Mouse (Mus musculus) cerebellum, postnatal 10 days (tissue): ENCODE results near the gene Slc36a4.

Experiments
- DNase-seq, 2 experiments: peaks; one replicate each; pipeline ENCODE4 v3.0.0; 2021; ENCODE audit warnings: mixed read lengths in 2 of 2

Gene Slc36a4

GRCm38 (mm10) chr9:15727168-15727567, 17.6 kb downstream of the Slc36a4 start:
- no peak for DNase-seq

- no peak for DNase-seq
Observed at GRCm38 (mm10) chr9:15731758-15732748, 22.5 kb downstream of the Slc36a4 start.

GRCm38 (mm10) chr9:15734056-15734866, 24.7 kb downstream of the Slc36a4 start:
- no peak for DNase-seq

GRCm38 (mm10) chr9:15734867-15735131, 25.3 kb downstream of the Slc36a4 start:
- no peak for DNase-seq

- DNase-seq: no peak
Observed at GRCm38 (mm10) chr9:15737522-15737921, 28.0 kb downstream of the Slc36a4 start.

DNA sequence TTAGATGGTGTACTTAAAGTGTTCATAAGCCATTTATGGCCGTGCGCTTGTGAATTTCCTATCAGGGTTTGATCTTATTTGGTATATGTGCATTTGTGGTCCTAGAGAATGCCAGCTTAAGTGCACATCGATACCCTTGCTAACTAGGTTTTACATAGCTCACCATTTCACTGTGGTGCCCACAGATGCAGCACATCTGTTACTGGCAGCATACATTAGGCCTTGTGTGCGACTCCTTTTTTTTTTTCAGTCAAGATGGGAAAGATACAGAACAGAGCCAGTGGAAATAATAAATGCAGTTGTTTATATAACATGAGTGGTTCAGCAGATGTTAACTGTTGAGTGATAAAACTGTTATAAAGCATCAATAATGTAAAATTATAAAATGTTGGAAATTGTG, 31.9 kb downstream of the Slc36a4 start:
- no peak for DNase-seq

GRCm38 (mm10) chr9:15741931-15742330, 32.4 kb downstream of the Slc36a4 start:
- no peak for DNase-seq

DNA sequence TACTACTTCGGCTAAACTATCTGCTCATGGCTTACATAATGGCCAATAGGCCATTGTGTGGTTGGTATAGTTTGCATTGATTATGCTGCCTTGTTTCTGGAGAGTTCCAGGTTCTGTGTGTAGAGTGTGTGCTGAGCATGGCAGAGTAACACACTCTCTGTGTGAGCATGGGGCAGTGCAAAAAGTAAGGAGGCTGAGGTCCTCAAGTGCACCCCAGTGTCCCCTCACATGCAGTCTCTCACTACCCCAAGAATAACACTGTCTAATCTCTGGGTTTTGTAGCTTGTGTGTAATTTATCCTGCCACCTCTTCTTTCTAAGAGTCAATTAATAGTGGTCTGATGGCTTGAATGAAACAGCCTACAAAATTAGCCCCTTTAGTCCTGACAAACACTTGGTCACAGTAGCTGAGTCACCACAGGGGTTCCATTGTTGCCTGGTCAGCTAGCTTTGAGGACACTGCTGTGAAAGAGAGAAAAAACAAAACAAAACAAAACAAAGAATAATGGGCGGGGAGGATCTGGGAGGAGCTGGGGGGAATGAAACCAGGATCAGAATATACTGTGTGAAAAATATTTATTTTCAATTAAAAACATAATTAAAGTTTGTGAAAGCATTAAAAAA, 36.6 kb downstream of the Slc36a4 start:
- DNase-seq: no peak

- DNase-seq: no peak
Observed at GRCm38 (mm10) chr9:15746636-15747035, 37.1 kb downstream of the Slc36a4 start.

DNA sequence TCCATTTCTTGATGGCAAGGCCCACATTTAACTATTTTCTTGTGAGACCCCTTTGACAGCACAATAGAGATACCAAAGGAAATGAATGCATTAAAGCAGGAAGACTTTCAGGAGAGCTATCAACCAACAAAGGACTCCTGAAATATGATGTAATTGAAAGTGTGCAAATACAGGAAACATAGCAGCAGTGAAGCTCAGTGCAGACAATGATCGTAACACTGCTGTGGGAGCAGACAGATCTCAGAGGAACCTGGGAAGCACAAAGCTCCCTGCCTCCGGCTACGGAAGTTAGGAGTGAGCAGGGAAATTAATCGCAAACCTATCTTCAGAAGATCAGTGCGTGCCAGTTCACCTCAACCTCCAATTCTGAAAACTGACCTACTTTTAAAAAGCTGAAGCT, 38.8 kb downstream of the Slc36a4 start:
- no peak for DNase-seq

DNA sequence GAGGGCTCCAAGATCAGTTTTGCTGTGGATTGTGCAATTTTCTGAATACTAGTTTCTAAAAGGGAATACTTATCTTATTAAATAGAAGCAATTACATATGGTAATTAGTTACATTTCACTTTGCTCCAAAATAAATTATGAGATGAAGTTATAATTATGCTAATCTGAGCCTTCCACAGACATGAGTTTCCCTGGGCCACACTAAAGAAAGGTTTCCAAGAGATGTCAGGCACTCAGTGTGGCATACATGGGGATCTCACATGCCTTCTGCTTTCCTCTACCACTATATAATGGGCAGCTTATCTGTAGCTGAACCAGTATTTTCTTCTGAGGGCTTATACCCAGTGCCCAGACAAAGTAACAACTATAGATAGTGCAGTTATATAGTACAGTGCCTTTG, 49.8 kb downstream of the Slc36a4 start:
- DNase-seq: no peak

GRCm38 (mm10) chr9:15766379-15766778, 56.8 kb downstream of the Slc36a4 start:
- DNase-seq: no peak

DNA sequence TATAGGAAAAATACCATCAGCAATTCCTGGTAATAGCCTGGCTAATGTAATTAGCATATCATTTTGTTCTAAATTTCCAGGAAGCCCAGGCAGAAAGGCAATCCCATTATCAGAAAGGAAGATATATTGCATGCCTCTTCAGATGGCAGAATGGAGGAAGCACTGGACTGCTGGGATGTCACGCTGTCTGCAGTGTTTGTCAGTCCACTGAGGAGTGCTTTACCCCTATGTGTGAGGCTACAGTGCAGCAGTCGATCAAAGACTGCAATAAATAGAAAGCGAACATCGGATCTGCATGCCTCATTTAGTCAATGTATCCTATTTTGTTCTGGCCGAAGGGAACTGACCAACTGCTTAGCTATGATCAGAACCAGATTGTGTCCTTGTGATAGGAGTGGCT, 57.3 kb downstream of the Slc36a4 start:
- no peak for DNase-seq

DNA sequence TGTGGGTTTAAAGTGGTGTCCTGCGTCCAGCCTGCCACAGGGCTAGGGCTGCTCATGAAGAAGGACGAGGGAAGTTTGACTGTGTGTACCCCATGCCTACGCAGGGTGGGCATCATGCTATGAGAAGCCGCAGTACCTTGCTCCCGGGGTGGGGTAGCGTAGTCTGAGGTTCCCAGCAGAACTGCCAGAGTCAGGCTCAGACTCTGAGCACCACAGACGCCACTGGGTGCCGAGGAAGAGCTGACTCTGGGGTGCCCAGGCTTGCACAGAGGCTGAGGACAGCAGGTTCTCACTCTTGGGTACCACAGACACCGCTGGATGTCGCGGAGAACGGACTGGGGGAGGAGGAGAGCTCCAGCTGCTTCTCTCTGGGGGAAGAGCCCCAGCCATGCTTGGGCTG, 63.2 kb downstream of the Slc36a4 start:
- no peak for DNase-seq

DNA sequence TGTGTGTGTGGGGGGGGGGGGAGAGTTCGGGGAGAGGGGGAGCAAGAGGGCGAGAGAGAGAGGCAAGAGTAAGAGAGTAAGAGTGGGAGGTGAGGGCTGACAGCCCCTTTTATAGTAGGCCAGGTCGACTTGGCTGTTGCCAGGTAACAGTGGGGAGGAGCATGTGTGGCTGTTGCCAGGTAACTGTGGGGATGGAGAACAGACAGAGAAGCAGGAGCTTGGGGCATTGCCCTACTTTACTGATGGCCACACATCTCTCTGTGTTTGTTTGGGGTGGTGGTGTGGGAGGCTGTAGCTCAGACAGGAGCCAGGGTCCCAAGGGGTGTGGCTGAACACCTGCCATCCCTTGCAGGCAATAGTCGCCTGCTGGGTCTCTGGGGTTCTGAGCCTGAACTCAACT, 63.9 kb downstream of the Slc36a4 start:
- DNase-seq: peak; percentile 2 to 10

DNA sequence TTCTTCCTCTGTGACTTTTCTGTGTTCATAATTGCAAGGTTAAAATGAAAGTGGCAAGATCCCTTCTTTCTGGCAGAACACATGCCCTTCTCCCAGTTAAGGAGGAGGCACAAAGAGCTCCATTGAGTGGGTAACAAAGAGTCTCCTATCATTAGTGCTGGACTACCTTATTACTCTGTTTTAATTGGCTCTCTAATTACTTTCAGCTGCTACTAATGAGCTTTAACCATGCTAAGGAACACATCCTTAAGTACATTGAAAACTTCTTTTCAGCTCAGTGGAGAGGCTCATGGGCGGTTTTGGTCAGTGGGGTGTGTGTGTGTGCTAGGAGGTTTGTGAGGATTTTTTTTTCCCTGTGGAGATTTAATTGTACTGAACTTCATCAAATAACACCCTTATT, 65.4 kb downstream of the Slc36a4 start:
- no peak for DNase-seq

DNA sequence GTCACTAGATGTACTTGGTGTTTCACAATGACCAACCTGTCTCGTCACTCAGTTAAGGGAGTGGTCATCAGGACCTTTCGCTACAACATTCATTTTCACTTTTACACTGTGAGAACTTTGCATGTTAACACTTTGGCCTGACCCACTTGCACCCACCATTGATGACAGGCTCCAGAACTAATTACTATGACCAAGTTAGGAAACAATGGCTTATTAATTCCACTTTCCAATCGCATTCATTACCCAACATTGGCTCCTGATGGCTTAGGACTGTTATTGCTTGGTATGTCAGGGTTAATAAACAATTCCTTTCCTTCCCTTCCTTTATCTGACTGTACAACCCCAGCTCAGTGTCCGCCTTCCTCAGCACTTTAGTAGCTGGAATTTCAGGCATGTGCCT, 72.4 kb downstream of the Slc36a4 start:
- no peak for DNase-seq

DNA sequence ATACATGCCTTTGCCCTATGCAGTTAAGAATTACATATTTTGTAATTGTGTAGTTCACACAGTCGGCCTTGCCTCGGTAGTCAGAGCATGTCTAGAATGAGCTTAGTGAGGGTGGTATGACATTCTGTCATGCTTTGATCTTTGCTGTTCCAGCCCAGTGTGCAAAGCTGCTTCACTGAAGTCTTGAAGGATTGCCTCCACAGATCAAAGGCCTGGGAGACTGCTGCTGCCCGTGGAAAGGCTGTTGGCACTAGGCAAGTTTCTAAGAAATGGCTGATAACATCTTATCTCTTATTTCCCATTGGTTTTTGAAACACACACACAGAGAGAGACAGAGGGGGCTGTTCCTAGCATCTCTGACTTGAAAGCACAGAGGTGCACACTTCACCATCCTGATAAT, 76.7 kb downstream of the Slc36a4 start:
- DNase-seq: no peak

DNA sequence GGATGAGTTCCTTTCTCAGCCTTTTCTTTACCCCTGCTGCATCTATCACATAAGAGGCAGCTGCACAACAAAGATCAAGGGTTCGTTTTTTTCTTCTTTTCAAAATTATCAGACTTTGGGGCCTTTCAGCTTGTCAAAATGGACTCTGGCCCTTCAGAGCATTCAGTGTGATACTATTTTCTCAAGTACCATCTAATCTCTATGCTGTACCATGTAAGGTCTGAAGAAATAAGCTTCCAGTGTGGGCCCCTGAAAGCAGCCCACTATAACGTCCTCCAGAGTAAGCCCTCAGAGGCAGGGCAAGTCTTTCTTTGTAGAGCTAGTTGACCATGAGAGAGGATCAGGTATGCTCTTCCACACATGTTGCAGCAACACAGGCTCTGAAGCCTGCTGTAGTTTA, 77.1 kb downstream of the Slc36a4 start:
- DNase-seq: no peak

DNA sequence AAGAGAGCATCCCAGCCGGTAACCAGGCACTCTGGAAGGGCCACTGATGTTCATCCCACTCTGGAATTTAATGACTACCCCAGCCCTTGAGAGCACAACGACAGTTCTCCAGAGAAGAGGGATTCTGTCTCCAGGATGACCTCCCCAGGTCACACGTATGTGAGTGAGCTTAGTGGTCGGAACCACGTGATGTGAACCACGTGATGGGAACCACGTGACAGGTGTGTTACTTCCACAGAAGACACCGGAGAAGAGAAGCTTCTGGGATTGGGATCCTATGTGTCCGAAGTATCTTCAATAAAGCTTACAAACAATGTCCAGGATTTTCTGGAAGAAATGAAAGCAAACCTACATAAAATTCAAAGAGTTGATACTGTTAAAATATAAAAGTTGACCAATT, 82.5 kb downstream of the Slc36a4 start:
- DNase-seq: no peak
